Mouse (Mus musculus): Measurements from ENCODE around the gene Arl15.

Arl15 gene

GRCm38 (mm10) chr13:113802571-113802970 is 8.3 kb downstream of the Arl15 start:
- DNase-seq, result no peak

- no peak for DNase-seq
These were observed 16.8 kb downstream of the Arl15 start for GRCm38 (mm10) chr13:113811141-113811540.

- no peak for DNase-seq
These were observed 17.7 kb downstream of the Arl15 start for GRCm38 (mm10) chr13:113811910-113812592.

GRCm38 (mm10) chr13:113812593-113812975 is 18.3 kb downstream of the Arl15 start:
- DNase-seq, result no peak

GRCm38 (mm10) chr13:113814121-113814520 is 19.8 kb downstream of the Arl15 start:
- no peak for DNase-seq

GRCm38 (mm10) chr13:113815697-113816420 is 21.6 kb downstream of the Arl15 start:
- no peak for DNase-seq

GRCm38 (mm10) chr13:113816421-113816810 is 22.1 kb downstream of the Arl15 start:
- no peak for DNase-seq

- DNase-seq, result no peak
These were observed 24.7 kb downstream of the Arl15 start for GRCm38 (mm10) chr13:113819006-113819405.

GRCm38 (mm10) chr13:113820176-113820575 is 25.9 kb downstream of the Arl15 start:
- no peak for DNase-seq

GRCm38 (mm10) chr13:113821891-113822290 is 27.6 kb downstream of the Arl15 start:
- DNase-seq, result no peak

- DNase-seq, result no peak
These were observed 29.7 kb downstream of the Arl15 start for GRCm38 (mm10) chr13:113824027-113824426.

GRCm38 (mm10) chr13:113828633-113829032 is 34.3 kb downstream of the Arl15 start:
- no peak for DNase-seq

GRCm38 (mm10) chr13:113829079-113829478 is 34.8 kb downstream of the Arl15 start:
- DNase-seq, result no peak

- DNase-seq, result no peak
These were observed 36.5 kb downstream of the Arl15 start for GRCm38 (mm10) chr13:113830805-113831204.

GRCm38 (mm10) chr13:113832947-113833346 is 38.6 kb downstream of the Arl15 start:
- DNase-seq, result no peak

GRCm38 (mm10) chr13:113835921-113836320 is 41.6 kb downstream of the Arl15 start:
- DNase-seq, result no peak

- no peak for DNase-seq
These were observed 44.6 kb downstream of the Arl15 start for GRCm38 (mm10) chr13:113838601-113839576.

GRCm38 (mm10) chr13:113840421-113840820 is 46.1 kb downstream of the Arl15 start:
- DNase-seq, result no peak

GRCm38 (mm10) chr13:113842411-113843309 is 48.4 kb downstream of the Arl15 start:
- DNase-seq, result no peak

GRCm38 (mm10) chr13:113843310-113843649 is 49.0 kb downstream of the Arl15 start:
- DNase-seq, result no peak

- DNase-seq, result no peak
These were observed 49.6 kb downstream of the Arl15 start for GRCm38 (mm10) chr13:113843901-113844300.

- DNase-seq, result no peak
These were observed 50.4 kb downstream of the Arl15 start for GRCm38 (mm10) chr13:113844717-113845116.

Data from cerebellum, adult 8-10 months (tissue).